Mouse (Mus musculus): Measurements from ENCODE around the gene Lrrc28. TPM values are rescaled to one million over a fixed set of nuclear protein-coding genes. Genes with fewer than 3 reads are reported as not detected.

Lrrc28 gene
- polyA plus RNA-seq, 1 experiment from 2014 or later: 25.2 TPM

- DNase-seq (ENCODE audit: low spot score) (no peak), ATAC-seq (replicated peaks; ENCODE audit: low FRiP score) (no peak)
- H3K9me3 ChIP-seq (ENCODE audit: control insufficient read depth, low read length): no peaks in the 10 kb centered on the region
- H3K4me3 ChIP-seq (ENCODE audit: low read depth, low read length): no peak overlapping the region
- no peaks in the 10 kb centered on the region for H3K27me3 ChIP-seq (ENCODE audit: control insufficient read depth, insufficient read depth, low read length)
- 92% methylated on average over 7 of the region's 7 CpGs for WGBS
- H3K27ac ChIP-seq (ENCODE audit: low read depth, low read length): no peak overlapping the region
- peaks cover 4% of the 10 kb centered on the region; the same call in 1 of the 2 replicates for H3K4me1 ChIP-seq (replicated peaks; ENCODE audit: control insufficient read depth, insufficient read depth, low read length)
- H3K36me3 ChIP-seq (ENCODE audit: control insufficient read depth, insufficient read depth, low read length): no peaks in the 10 kb centered on the region
- no peak overlapping the region for H3K9ac ChIP-seq (ENCODE audit: low read length)
- H3K4me2 ChIP-seq (ENCODE audit: low read depth, low read length, severe bottlenecking): no peak overlapping the region; the same call in 1 of the 2 replicates
Observed at GRCm38 (mm10) chr7:67654668-67655067, 9.6 kb upstream of the Lrrc28 start.

GRCm38 (mm10) chr7:67652211-67652610 is 7.1 kb upstream of the Lrrc28 start:
- no peaks in the 10 kb centered on the region for H3K27me3 ChIP-seq (ENCODE audit: control insufficient read depth, insufficient read depth, low read length)
- WGBS: 79% methylated on average over 5 of the region's 5 CpGs
- no peak overlapping the region for H3K4me3 ChIP-seq (ENCODE audit: low read depth, low read length)

GRCm38 (mm10) chr7:67648376-67648775 is 3.3 kb upstream of the Lrrc28 start:
- H3K27ac ChIP-seq (ENCODE audit: low read depth, low read length): no peak overlapping the region

More at GRCm38 (mm10) chr7:67652211-67652610, 7.1 kb upstream of the Lrrc28 start:
- Histone ChIP-seq H3K4me1 (replicated peaks; ENCODE audit: control insufficient read depth, insufficient read depth, low read length) (peaks cover 6% of the 10 kb centered on the region; the same call in 1 of the 2 replicates), H3K9ac (ENCODE audit: low read length) (no peak overlapping the region), H3K9me3 (ENCODE audit: control insufficient read depth, low read length) (no peaks in the 10 kb centered on the region), H3K36me3 (ENCODE audit: control insufficient read depth, insufficient read depth, low read length) (no peaks in the 10 kb centered on the region), H3K4me2 (ENCODE audit: low read depth, low read length, severe bottlenecking) (no peak overlapping the region), H3K27ac (ENCODE audit: low read depth, low read length) (no peak overlapping the region)
- DNase-seq (ENCODE audit: low spot score) (no peak), ATAC-seq (replicated peaks; ENCODE audit: low FRiP score) (no peak)

GRCm38 (mm10) chr7:67647277-67647676 is 2.2 kb upstream of the Lrrc28 start, which contains the start of gene Ttc23:
Gene Ttc23 (plus strand): TSS chr7:67647410.
- ATAC-seq (replicated peaks; ENCODE audit: low FRiP score) (no peak), DNase-seq (ENCODE audit: low spot score) (no peak)
- H3K9ac ChIP-seq (ENCODE audit: low read length): peak within 1 kb of the TSS; percentile 77

More at GRCm38 (mm10) chr7:67648376-67648775, 3.3 kb upstream of the Lrrc28 start:
- DNase-seq (ENCODE audit: low spot score): no peak
- H3K27me3 ChIP-seq (ENCODE audit: control insufficient read depth, insufficient read depth, low read length): no peaks in the 10 kb centered on the region
- H3K4me3 ChIP-seq (ENCODE audit: low read depth, low read length): peak overlapping the region; percentile 47
- WGBS: 76% methylated on average over 4 of the region's 4 CpGs
- peak overlapping the region; percentile 48 for H3K4me2 ChIP-seq (ENCODE audit: low read depth, low read length, severe bottlenecking)
- H3K4me1 ChIP-seq (replicated peaks; ENCODE audit: control insufficient read depth, insufficient read depth, low read length): peaks cover 8% of the 10 kb centered on the region; the same call in 1 of the 2 replicates
- H3K9ac ChIP-seq (ENCODE audit: low read length): no peak overlapping the region; the same call in 1 of the 2 replicates
- no peak for ATAC-seq (replicated peaks; ENCODE audit: low FRiP score)
- no peaks in the 10 kb centered on the region for H3K36me3 ChIP-seq (ENCODE audit: control insufficient read depth, insufficient read depth, low read length)
- no peaks in the 10 kb centered on the region for H3K9me3 ChIP-seq (ENCODE audit: control insufficient read depth, low read length)

GRCm38 (mm10) chr7:67646131-67646530 is 1.1 kb upstream of the Lrrc28 start:
- WGBS: 2% methylated on average over 6 of the region's 6 CpGs
- Histone ChIP-seq H3K4me3 (ENCODE audit: low read depth, low read length) (peak overlapping the region; percentile 78), H3K27ac (ENCODE audit: low read depth, low read length) (peak overlapping the region; percentile 70; the same call in 1 of the 2 replicates), H3K4me2 (ENCODE audit: low read depth, low read length, severe bottlenecking) (peak overlapping the region; percentile 84), H3K9ac (ENCODE audit: low read length) (peak overlapping the region; percentile 77), H3K9me3 (ENCODE audit: control insufficient read depth, low read length) (no peaks in the 10 kb centered on the region), H3K36me3 (ENCODE audit: control insufficient read depth, insufficient read depth, low read length) (no peaks in the 10 kb centered on the region), H3K27me3 (ENCODE audit: control insufficient read depth, insufficient read depth, low read length) (no peaks in the 10 kb centered on the region), H3K4me1 (replicated peaks; ENCODE audit: control insufficient read depth, insufficient read depth, low read length) (peaks cover 6% of the 10 kb centered on the region; the same call in 1 of the 2 replicates)
- DNase-seq (ENCODE audit: low spot score): no peak
- ATAC-seq (replicated peaks; ENCODE audit: low FRiP score): no peak; the same call in 1 of the 2 replicates

More at GRCm38 (mm10) chr7:67647277-67647676, 2.2 kb upstream of the Lrrc28 start, which contains the start of gene Ttc23:
- H3K4me3 ChIP-seq (ENCODE audit: low read depth, low read length): peak within 1 kb of the TSS; percentile 78
- H3K36me3 ChIP-seq (ENCODE audit: control insufficient read depth, insufficient read depth, low read length): no peaks in the 10 kb centered on the region
- WGBS: under 1% methylated on average over 5 of the region's 5 CpGs
- no peaks in the 10 kb centered on the region for H3K9me3 ChIP-seq (ENCODE audit: control insufficient read depth, low read length)
- H3K4me2 ChIP-seq (ENCODE audit: low read depth, low read length, severe bottlenecking): peak within 1 kb of the TSS; percentile 84
- peaks cover 6% of the 10 kb centered on the region; the same call in 1 of the 2 replicates for H3K4me1 ChIP-seq (replicated peaks; ENCODE audit: control insufficient read depth, insufficient read depth, low read length)
- H3K27me3 ChIP-seq (ENCODE audit: control insufficient read depth, insufficient read depth, low read length): no peaks in the 10 kb centered on the region
- no peak within 1 kb of the TSS; the same call in 1 of the 2 replicates for H3K27ac ChIP-seq (ENCODE audit: low read depth, low read length)

GRCm38 (mm10) chr7:67645681-67646014 is 580 bp upstream of the Lrrc28 start:
- no peak for DNase-seq (ENCODE audit: low spot score)
- peak overlapping the region; percentile 78 for H3K4me3 ChIP-seq (ENCODE audit: low read depth, low read length)
- H3K4me2 ChIP-seq (ENCODE audit: low read depth, low read length, severe bottlenecking): peak overlapping the region; percentile 84
- no peaks in the 10 kb centered on the region for H3K27me3 ChIP-seq (ENCODE audit: control insufficient read depth, insufficient read depth, low read length)
- under 1% methylated on average over 15 of the region's 15 CpGs for WGBS
- ATAC-seq (replicated peaks; ENCODE audit: low FRiP score): no peak
- H3K4me1 ChIP-seq (replicated peaks; ENCODE audit: control insufficient read depth, insufficient read depth, low read length): peaks cover 6% of the 10 kb centered on the region; the same call in 1 of the 2 replicates
- no peaks in the 10 kb centered on the region for H3K9me3 ChIP-seq (ENCODE audit: control insufficient read depth, low read length)
- H3K36me3 ChIP-seq (ENCODE audit: control insufficient read depth, insufficient read depth, low read length): no peaks in the 10 kb centered on the region
- H3K9ac ChIP-seq (ENCODE audit: low read length): peak overlapping the region; percentile 77
- peak overlapping the region; percentile 70 for H3K27ac ChIP-seq (ENCODE audit: low read depth, low read length)

- Histone ChIP-seq H3K4me3 (ENCODE audit: low read depth, low read length) (peak overlapping the region; percentile 78), H3K4me2 (ENCODE audit: low read depth, low read length, severe bottlenecking) (peak overlapping the region; percentile 72), H3K36me3 (ENCODE audit: control insufficient read depth, insufficient read depth, low read length) (no peaks in the 10 kb centered on the region), H3K9ac (ENCODE audit: low read length) (peak overlapping the region; percentile 66), H3K27me3 (ENCODE audit: control insufficient read depth, insufficient read depth, low read length) (no peaks in the 10 kb centered on the region), H3K9me3 (ENCODE audit: control insufficient read depth, low read length) (no peaks in the 10 kb centered on the region), H3K27ac (ENCODE audit: low read depth, low read length) (no peak overlapping the region), H3K4me1 (replicated peaks; ENCODE audit: control insufficient read depth, insufficient read depth, low read length) (peaks cover 6% of the 10 kb centered on the region; the same call in 1 of the 2 replicates)
- 55% methylated on average over 8 of the region's 8 CpGs for WGBS
- no peak for DNase-seq (ENCODE audit: low spot score)
- ATAC-seq (replicated peaks; ENCODE audit: low FRiP score): no peak
Observed at GRCm38 (mm10) chr7:67644291-67644690, 777 bp downstream of the Lrrc28 start.

GRCm38 (mm10) chr7:67642955-67643354 is 2.1 kb downstream of the Lrrc28 start:
- Histone ChIP-seq H3K4me2 (ENCODE audit: low read depth, low read length, severe bottlenecking) (no peak overlapping the region), H3K36me3 (ENCODE audit: control insufficient read depth, insufficient read depth, low read length) (no peaks in the 10 kb centered on the region), H3K4me3 (ENCODE audit: low read depth, low read length) (no peak overlapping the region), H3K27ac (ENCODE audit: low read depth, low read length) (no peak overlapping the region), H3K9me3 (ENCODE audit: control insufficient read depth, low read length) (no peaks in the 10 kb centered on the region), H3K9ac (ENCODE audit: low read length) (no peak overlapping the region), H3K27me3 (ENCODE audit: control insufficient read depth, insufficient read depth, low read length) (no peaks in the 10 kb centered on the region), H3K4me1 (replicated peaks; ENCODE audit: control insufficient read depth, insufficient read depth, low read length) (peaks cover 5% of the 10 kb centered on the region; the same call in 1 of the 2 replicates)
- WGBS: 93% methylated on average over 9 of the region's 9 CpGs
- DNase-seq (ENCODE audit: low spot score) (no peak), ATAC-seq (replicated peaks; ENCODE audit: low FRiP score) (no peak)

- Histone ChIP-seq H3K27me3 (ENCODE audit: control insufficient read depth, insufficient read depth, low read length) (no peaks in the 10 kb centered on the region), H3K27ac (ENCODE audit: low read depth, low read length) (no peak overlapping the region), H3K9ac (ENCODE audit: low read length) (no peak overlapping the region), H3K4me3 (ENCODE audit: low read depth, low read length) (no peak overlapping the region), H3K4me2 (ENCODE audit: low read depth, low read length, severe bottlenecking) (no peak overlapping the region), H3K9me3 (ENCODE audit: control insufficient read depth, low read length) (no peaks in the 10 kb centered on the region), H3K4me1 (replicated peaks; ENCODE audit: control insufficient read depth, insufficient read depth, low read length) (no peaks in the 10 kb centered on the region), H3K36me3 (ENCODE audit: control insufficient read depth, insufficient read depth, low read length) (no peaks in the 10 kb centered on the region)
- DNase-seq (ENCODE audit: low spot score): no peak
- no peak for ATAC-seq (replicated peaks; ENCODE audit: low FRiP score)
- 77% methylated on average over 3 of the region's 3 CpGs for WGBS
Observed at GRCm38 (mm10) chr7:67639006-67639405, 6.1 kb downstream of the Lrrc28 start.

Data from forebrain, embryonic 11.5 days (tissue).